Mouse (Mus musculus): Measurements from ENCODE around the gene Taf9.

Taf9 gene

DNA sequence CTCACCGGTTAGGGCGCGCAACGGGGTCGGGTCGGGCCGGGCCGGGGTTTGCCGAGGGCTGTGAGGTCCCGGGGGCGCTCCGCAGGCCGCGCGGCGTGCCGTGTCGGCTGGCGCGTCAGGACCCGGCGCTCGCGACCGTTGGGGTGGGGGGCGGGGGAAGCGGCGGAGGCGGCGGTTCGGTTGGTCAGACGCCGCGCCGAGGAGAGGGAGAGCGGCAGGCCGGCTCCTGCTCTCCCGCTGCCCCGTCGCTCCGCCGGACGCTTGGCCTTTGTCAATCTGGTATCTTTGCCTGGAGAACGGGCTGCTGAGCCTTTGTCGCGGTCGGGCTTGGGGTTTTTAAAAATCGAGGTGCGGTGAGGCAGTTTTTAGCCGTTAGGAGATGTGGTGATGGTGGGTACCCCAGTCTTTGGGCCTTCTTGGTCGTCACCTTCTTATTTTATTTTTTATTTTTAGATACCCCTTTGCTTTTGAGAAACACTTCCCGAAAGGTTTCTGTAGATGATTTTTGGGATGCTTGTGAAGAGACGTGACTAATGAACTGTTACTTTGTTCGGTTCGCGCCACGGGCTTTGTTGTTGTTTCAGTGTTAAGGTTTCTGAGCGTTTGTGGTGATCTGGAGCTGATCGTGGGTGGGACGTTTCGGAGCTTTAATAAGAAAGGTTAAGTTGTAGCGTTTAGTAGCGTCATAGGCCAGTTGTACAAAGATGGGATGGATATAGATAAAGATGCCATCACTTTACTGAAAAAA is at the start of gene Taf9:
TSS of gene Taf9 (plus strand) at position 141 of the 748 bp plus-strand sequence.
- DNase-seq (ENCODE audit: low spot score): peak; percentile 64

DNA sequence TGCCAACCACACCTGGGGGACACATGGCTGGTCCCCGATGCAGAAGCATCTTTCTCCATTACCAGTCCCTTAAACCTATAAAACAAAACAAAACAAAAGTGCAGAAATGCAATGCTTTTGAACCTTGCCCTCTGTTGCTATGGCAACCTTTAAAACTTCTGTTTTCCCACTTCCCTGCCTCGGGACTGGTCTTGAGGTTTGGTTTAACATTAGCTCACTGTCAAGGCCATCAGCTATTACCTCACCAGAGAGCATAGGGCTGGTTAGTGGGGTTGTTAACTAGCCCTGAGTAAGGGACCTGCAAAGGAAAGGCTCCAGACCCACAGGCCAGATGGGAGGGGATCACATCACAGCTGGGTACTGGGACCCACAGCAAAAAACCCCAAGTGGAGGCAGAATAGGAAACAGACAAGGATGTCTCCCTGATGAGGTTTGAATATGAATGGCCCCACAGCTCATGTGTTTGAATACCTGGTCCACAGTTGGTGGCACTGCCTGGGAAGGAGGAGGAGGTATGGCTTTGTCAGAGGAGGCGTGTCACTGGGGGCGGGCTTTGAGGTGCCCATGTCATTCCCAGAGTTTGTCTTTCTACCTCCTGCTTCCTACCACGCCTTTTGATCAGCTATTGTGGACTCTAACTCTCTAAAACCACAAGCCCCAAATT is 49.0 kb upstream of the Taf9 start:
- DNase-seq (ENCODE audit: low spot score): no peak

- no peak for DNase-seq (ENCODE audit: low spot score)
Observed at GRCm38 (mm10) chr13:100603031-100603737, 48.2 kb upstream of the Taf9 start.

- DNase-seq (ENCODE audit: low spot score): no peak
Observed at GRCm38 (mm10) chr13:100603738-100604095, 47.7 kb upstream of the Taf9 start.

DNA sequence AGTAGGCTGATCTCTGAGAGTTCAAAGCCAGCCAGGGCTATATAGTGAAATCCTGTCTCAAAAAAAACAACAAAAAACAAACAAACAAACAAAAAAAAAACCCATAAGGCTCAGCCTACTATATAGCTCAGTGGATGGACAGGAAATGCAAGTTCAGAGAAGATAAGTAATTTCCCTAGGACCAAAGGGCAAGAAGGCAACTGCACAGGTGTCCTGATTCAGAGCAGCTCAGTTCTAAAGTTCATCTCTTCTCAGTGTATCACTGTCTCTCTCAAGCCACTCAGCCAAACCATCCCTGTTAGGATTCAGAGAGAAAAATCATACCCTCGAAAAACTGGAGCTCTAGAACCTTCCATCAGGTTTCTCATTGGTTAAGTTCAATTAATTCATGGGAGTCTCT is 45.5 kb upstream of the Taf9 start:
- DNase-seq (ENCODE audit: low spot score): no peak

- no peak for DNase-seq (ENCODE audit: low spot score)
Observed at GRCm38 (mm10) chr13:100607756-100608155, 43.6 kb upstream of the Taf9 start.

DNA sequence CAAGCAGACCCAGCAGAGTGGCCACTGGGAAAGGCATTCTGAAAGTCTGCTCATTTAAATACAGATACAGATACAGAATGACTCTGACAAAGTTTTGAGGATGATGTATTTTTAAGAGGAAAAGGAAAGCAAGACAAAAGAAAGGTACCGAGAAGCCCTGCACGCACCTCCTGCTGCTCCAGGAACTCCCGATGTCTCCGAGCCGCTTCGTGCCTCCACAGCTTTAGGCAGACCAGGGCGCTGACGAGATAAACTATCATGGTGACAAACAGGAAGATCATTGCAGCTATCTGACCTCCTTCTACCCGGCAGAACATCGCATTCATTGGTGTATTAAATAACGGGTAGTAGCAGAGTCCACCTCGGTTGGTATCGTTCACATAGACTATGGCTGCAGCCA is 40.1 kb upstream of the Taf9 start:
- DNase-seq (ENCODE audit: low spot score): no peak

GRCm38 (mm10) chr13:100612251-100612650 is 39.1 kb upstream of the Taf9 start:
- DNase-seq (ENCODE audit: low spot score): no peak

DNA sequence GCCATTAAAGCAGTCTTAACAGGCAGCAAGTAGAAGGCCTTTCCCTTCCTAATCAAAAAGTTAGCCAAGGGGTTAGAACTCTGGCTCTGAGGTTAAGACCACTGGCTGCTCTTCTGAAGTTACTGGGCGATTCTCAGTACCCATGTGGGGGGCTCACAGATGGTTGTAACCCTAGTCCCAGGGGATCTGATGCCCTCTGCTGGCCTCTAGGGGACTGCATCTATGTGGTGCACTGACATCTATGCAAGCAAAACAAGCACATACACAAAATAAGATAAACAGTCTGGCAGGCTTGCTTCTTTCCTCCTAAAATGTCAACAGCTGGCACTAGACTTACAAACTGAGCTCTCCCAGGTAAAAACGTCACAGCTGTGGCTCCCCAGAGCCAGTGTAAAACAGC is 38.5 kb upstream of the Taf9 start:
- no peak for DNase-seq (ENCODE audit: low spot score)

DNA sequence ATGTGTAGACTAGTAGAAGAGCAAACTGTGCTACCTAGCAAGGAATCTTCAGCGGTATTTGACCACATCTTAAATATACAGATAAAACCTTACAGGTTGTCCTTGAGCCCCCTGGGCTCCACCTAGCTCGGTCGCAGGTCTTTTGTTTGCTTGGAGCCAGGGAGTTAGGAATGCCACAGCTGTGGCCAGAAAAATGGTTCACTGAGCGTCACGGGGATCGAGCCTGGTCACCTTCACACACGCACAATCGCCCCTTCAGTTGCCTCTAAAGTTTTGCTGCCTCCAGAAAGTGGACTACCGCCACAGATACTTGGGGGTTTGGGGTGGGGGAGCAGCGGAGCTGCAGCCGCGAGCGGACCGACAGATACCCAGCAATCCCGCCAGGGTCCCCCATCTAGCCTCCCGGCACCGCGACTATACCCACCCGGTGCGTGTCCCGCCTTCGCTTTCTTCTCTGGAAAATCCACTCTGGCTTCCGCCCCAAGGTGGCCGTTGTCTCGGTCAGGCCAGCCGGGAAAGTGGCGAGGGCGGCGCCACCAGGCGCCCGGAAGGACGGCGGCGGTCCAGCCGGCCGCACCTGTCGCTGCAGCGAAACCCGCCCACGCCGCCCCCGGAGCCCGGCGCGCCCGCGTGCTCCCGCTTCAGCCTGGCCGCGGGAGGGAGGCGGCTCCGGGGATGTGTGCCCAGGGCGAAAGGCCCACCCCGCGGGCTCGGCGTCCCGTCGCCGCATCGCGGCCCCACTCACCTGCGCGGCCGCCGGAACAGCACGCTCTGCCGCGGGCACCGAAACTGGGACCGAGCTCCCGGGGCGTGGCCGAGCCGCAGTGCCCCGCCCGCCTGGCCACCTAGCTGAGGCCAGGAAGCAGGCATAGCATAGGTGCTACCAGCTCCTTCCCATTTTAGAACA is 34.9 kb upstream of the Taf9 start, which contains the start of gene Marveld2:
TSS of gene Marveld2 (minus strand) at position 791 of the 907 bp plus-strand sequence.
- DNase-seq (ENCODE audit: low spot score): peak; percentile 65

GRCm38 (mm10) chr13:100617583-100617982 is 33.8 kb upstream of the Taf9 start:
- no peak for DNase-seq (ENCODE audit: low spot score)

DNA sequence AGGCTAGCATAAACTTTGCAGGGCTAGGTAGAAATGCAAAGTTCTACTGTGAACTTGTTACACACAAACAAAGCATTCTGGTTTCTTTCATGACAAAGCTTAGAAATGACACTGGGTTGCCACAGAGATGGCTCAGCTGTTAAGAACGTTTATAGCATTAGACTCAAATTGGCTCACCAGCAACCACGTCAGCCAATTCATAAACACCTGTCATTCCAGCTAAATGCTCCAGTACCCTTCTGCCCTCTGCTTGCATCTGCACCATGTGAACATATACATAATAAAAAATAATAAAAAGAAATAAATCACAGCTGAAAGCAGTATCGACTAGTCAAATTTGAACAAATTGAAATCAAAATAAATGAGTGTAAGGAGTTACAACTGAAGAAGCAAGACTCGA is 29.1 kb upstream of the Taf9 start:
- no peak for DNase-seq (ENCODE audit: low spot score)

DNA sequence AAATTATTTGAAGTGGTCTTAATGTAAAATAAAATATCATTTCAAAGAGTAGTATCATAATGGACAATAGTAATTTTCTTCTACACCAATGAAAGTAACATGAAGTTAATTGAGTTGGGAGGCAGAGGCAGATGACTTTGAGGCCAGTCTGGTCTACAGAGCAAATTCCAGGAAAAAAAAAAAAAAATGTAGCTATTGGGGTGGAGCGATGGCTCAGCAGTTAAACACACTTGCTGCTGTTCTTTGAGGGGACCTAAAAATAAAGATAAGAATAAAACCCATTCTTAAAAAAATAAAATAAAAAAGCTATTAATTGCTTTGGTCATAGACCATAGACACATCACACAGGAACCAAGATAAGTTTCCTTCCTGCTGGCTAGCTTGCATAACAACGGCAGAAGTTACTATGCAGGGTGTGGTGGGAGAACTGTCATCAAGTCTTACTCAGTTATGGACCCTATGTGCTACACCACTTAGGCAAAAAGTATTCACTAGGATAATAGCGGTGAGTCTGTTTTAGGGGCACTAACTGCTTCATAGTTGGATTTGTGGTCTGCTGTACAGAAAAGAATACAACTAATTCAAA is 17.2 kb upstream of the Taf9 start:
- no peak for DNase-seq (ENCODE audit: low spot score)

GRCm38 (mm10) chr13:100642471-100643209 is 8.7 kb upstream of the Taf9 start:
- DNase-seq (ENCODE audit: low spot score): no peak

GRCm38 (mm10) chr13:100648223-100648622 is 3.2 kb upstream of the Taf9 start:
- no peak for DNase-seq (ENCODE audit: low spot score)

DNA sequence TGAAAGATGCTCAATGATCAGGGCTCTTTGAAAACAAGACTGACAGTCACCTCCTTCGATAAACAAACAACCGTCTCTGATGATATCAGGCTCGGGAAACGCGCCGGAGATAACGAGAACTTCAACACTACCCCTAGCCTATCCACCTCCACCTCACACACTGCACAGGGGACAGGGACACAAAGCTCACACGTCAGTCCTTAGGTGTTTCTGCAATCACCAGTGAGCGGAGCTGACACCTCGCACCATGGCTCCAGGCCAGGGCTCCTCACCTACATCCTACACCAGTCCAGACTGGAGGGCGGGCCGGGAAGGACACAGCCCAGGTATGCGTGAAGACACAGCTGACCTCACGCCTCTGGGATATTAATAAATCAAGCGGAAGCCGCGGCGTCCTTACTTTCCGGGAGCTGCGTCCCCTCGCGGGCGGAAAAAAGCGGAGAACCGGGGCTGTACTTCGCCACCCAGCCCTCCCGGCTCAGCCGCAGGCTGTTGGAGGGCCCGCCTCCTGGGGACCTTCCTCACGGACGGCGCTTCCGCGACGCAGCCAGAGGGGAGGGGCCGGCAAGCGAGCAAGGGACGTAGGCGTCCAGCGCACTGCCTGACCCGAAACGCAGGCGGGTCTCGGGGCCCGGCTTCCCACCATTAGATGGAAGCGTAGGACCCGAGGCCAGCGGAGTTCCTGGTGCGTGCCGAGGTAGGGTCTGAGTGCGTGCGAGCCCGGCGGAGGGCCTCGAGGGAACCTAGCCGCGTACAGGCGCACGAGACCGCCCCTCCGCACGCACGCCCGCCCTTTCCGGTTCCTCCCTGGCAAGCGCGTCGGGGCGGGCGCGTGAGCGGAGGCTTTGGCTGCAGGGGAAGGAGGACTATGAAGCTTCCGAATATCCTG is 585 bp upstream of the Taf9 start, which contains the start of the genes Ak6 and Rad17:
TSS of gene Ak6 (plus strand) at position 430 of the 889 bp plus-strand sequence.
TSS of gene Rad17 (minus strand) at position 502 of the 889 bp plus-strand sequence.
- DNase-seq (ENCODE audit: low spot score): peak; percentile 96

DNA sequence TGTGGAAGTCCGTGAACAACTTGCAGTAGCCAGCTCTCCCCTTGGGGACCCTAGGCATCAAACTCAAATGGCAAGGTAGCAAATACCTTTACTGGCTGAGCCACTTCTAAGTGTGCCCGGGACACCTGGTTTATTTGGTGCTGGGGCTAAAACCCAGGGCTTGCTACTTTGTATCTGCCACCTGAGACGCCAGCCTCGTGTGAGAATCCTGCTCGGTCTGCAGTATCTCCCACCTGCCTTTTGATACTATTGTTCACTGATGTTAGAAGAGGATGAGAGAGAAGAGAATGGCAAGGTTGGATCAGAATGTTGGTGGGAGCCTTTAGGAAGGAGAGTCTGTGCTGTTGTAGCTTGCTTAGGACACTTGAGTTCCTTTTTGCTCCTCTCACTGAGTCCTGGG is 6.7 kb downstream of the Taf9 start:
- peak; percentile 83 for DNase-seq (ENCODE audit: low spot score)

- DNase-seq (ENCODE audit: low spot score): no peak
Observed at GRCm38 (mm10) chr13:100659864-100660456, 8.6 kb downstream of the Taf9 start.
